Mouse (Mus musculus) megakaryocyte, embryonic 14.5 days (primary cell): ENCODE data around the gene Spata5.

Experiments
- FLI1 ChIP-seq: IDR thresholded peaks from 2 replicates; pipeline ENCODE4 v1.6.1; 2012; ENCODE audit warnings: low read length, inconsistent platforms, mixed read lengths
- GATA1 ChIP-seq: IDR thresholded peaks from 3 replicates; pipeline ENCODE4 v1.6.1; 2012; ENCODE audit warnings: mixed read lengths, low read length, inconsistent platforms, borderline replicate concordance

DNA sequence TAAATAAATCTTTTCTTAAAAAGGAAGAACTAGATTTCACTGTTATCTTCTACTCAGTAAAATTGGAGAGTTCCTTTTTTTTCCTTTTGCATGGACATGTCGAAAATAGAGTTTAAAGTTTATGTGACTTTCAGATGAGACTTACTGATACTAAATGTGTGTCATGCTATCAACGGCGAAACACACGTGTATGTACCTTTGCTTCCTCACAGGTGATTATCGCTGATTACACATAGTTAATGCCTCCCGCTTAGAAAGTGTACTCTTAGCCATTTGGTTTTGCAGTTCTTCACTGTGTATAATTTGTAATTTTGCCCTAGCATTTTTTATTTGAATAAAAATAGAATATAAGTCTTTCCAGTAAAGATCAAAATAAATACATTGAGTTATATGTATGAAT lies 146.4 kb downstream of the Spata5 start:
- TF ChIP-seq GATA1 = no peak
- TF ChIP-seq FLI1 = no peak
